Mouse (Mus musculus): ENCODE measurements around the gene Hip1r. TPM values are rescaled to one million over a fixed set of nuclear protein-coding genes. Genes with fewer than 3 reads are reported as not detected.

The Hip1r gene
- total RNA-seq, 4 experiments from 2014 or later = 33.5 to 47.0 (median 44.6) TPM

DNA sequence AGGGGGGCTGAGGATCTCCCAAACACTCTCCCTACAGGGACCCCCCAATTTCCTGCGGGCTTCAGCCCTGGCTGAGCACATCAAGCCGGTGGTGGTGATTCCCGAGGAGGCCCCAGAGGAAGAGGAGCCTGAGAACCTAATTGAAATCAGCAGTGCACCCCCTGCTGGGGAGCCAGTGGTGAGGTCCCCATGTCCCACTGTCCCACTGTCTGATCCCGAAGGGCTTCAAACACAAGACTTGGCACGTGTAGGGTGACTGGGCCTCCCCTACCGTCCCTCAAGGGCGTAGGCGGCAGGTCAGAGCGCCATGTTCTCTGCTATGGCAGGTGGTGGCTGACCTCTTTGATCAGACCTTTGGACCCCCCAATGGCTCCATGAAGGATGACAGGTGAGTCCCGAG lies 22.8 kb downstream of the Hip1r start:
- no peak for DNase-seq (ENCODE audit: low spot score in 2 of 2)

DNA sequence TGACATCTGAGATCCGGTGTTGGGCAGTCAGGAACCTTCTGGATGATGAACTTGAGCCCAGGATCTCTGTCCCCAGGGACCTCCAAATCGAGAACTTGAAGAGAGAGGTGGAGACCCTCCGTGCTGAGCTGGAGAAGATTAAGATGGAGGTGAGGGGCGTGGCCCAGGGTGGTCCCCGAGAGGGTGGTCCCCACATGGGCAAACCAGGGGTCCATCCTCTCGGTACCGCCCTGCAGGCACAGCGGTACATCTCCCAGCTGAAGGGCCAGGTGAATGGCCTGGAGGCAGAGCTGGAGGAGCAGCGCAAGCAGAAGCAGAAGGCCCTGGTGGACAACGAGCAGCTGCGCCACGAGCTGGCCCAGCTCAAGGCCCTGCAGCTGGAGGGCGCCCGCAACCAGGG lies 23.3 kb downstream of the Hip1r start:
- DNase-seq (ENCODE audit: low spot score in 2 of 2) = no peak

DNA sequence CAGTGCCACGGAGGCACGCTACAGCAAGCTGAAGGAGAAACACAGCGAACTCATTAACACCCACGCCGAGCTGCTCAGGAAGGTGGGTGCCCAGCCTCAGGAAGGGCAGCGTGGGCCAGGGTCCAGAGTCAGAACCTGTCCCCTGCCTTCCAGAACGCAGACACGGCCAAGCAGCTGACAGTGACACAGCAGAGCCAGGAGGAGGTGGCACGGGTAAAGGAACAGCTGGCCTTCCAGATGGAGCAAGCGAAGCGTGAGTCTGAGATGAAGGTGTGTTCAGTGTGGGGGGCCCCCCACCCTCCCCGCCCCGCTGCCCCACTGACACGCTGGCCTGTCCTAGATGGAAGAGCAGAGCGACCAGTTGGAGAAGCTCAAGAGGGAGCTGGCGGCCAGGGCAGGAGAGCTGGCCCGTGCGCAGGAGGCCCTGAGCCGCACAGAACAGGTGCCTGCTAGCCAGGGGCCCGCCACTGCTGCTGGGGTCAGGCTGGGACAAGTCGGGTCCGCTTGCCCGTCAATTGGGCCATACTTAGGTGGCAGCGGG lies 23.9 kb downstream of the Hip1r start:
- DNase-seq (ENCODE audit: low spot score in 2 of 2) = no peak

DNA sequence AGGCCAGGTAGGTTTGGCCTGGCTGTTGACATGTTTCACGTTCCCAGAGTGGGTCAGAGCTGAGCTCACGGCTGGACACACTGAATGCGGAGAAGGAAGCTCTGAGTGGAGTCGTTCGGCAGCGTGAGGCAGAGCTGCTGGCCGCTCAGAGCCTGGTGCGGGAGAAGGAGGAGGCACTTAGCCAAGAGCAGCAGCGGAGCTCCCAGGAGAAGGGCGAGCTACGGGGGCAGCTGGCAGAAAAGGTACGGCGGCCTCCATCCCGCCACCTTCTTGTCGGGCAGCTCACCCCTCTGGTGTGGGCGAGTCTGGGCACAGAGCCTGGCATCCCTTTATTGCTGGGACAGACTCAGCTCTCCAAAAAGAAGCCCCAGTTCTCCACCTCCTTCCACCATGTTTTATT lies 24.4 kb downstream of the Hip1r start:
- DNase-seq (ENCODE audit: low spot score in 2 of 2) = no peak

DNA sequence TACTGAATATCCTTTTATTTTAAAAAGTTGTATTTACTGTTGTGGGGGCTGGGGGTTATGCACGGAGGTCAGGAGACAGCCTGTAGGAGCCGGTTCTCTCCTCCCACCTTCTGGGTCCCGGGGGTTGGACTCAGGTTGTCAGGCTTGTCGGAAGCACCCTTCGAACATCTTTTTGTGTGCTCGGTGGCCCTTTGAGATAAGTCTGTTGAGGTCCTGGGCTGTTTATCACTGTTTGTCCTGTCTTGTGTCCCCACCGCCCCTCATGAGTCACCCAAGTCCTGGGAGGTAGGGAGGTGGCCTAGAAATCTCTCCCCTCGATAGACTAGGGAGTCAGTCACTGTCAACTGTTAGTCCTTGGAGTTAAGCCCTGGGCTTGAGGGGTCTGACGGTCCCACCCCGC lies 24.9 kb downstream of the Hip1r start:
- DNase-seq (ENCODE audit: low spot score in 2 of 2) = no peak

DNA sequence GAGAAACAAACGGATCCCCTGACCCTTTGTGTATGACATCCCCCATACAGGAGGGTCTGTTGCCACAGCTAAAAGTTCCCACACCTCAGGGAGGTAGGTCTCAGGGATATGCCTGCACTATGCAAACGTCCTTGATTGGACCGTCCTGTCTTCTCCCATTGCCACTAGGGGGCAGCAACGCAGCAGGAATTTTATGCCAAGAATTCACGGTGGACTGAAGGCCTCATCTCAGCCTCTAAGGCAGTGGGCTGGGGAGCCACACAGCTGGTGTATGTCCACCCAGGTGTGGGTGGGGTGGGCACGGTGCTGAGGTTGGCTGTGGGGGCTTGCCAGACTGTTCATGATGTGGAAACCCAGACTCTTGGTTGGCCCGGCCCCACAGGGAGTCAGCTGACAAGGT lies 27.4 kb downstream of the Hip1r start:
- peak; percentile 84 to 95 for DNase-seq (ENCODE audit: low spot score in 2 of 2)

DNA sequence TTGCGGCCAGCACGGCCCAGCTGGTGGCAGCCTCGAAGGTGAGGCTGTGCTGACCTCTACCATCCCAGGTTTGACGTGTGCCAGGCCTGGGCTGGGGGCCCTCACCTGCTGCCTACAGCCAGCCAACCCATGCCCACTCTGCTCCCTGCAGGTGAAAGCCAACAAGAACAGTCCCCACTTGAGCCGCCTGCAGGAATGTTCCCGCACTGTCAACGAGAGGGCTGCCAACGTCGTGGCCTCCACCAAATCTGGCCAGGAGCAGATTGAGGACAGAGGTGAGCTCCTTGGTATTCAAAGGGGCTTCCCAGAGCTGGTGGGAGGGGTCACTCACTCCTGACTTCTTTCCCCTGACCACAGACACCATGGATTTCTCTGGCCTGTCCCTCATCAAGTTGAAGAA lies 27.8 kb downstream of the Hip1r start:
- no peak for DNase-seq (ENCODE audit: low spot score in 2 of 2)

DNA sequence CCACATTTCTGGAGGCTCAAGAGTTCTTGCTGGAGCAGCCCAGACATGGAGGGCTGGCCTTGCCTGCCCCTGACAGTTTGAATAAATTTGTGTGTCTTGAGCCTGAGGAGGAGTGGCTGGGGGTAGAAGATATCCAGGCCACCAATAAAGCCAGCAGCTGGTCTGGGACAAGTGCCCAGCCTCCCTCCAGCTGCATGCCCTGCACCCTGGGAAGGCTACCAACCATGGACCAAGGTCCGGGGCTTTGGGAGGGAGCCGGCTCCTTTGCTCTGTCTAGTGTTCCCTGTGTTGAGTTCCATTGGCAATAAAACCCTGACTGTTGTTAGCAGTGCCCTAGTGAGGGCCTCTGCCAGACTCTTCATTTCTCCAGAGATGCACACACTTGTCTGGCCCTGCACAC lies 29.4 kb downstream of the Hip1r start:
- DNase-seq (ENCODE audit: low spot score in 2 of 2) = peak; percentile 62 to 67

DNA sequence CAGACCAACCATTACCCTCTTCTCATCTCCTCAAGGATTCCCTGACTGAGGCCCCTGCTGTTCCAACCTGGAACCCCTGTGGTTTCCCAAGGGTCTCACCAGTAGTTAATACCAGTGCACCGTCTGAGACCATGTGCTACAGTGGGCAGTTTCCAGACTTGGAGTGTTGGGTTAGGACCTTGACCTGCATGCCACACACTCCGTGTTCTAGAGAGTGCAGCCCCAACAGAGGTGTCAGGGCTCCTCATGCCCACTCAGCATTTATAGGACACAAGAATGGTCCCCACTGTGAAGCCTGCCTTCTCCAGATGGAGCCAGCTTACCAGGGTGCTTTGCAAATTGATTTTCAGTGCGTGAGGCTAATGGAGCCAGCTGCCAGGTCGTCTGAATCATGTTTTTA lies 29.9 kb downstream of the Hip1r start:
- no peak for DNase-seq (ENCODE audit: low spot score in 2 of 2)

DNA sequence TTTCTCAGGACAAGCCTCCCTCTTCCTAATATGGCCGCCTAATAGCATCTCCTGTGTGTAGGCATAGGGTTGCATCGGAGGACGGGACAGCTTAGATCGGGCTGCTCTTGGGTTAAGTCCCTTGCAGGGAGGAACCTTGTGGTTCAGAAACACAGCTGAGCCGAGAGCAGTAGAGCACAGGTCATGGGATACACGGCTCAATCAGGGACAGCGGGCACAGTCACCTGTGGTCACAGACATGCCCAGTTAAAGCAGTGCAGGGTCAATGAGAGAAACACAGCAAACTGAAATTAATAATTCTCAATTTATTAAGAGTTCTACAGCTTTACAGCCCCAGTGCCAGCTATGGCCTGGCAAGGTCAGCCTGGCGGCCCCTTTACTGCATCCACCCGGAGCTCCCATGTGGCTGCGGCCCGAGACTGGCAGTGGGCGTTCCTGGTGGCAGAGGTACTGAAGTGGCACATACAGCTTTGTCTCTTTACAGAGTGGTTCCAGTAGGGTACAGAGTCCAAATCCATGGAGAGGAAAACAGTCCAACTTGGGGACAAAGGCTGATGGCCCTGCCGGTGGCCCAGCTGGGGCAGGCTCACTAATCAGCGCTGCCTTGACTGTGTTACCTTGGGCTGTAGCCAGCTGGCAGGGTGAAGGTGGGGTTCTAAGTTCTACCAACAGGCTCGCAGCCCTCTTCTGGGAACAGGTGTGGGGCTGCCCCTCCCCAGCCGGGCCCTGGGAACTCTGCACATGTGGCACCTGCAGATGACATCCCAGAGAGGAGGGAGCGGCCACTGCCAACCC lies 31.1 kb downstream of the Hip1r start:
- DNase-seq (ENCODE audit: low spot score in 2 of 2) = no peak

DNA sequence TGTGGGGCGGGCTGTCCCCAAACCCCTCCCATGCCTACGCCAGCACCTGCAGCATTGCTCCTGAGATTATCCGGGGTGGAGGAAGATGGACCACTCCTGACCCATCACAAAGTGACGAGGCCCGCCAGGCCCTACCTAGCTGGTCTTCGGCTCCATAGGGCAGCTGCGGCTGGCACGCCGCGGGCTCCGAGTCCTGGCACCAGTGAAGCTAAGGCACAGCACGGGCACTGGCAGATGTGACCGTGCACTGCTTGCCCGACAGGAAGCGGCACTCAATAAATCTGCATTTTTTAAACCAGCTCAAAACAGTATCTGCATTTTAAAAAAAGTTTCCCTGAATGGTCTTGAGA lies 31.7 kb downstream of the Hip1r start:
- DNase-seq (ENCODE audit: low spot score in 2 of 2) = no peak

DNA sequence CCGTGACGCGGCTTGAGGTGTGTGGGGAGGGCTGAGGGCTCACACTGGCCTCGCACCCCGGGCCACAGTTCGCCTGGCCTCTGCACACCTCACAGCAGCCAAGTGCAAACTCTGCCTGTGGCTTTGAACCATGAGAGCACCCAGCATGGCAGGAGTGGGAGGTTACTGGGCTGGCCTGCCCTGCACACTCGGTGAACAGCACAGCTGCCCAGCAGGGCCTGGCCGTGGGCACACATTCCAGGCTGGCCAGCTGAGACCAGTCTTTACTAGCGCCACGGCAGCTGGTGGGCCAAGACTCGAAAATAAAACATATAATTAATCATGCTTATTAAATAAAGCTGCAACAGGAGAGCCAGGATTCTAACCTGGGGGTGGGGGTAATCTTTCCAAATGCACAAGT lies 32.2 kb downstream of the Hip1r start:
- no peak for DNase-seq (ENCODE audit: low spot score in 2 of 2)

DNA sequence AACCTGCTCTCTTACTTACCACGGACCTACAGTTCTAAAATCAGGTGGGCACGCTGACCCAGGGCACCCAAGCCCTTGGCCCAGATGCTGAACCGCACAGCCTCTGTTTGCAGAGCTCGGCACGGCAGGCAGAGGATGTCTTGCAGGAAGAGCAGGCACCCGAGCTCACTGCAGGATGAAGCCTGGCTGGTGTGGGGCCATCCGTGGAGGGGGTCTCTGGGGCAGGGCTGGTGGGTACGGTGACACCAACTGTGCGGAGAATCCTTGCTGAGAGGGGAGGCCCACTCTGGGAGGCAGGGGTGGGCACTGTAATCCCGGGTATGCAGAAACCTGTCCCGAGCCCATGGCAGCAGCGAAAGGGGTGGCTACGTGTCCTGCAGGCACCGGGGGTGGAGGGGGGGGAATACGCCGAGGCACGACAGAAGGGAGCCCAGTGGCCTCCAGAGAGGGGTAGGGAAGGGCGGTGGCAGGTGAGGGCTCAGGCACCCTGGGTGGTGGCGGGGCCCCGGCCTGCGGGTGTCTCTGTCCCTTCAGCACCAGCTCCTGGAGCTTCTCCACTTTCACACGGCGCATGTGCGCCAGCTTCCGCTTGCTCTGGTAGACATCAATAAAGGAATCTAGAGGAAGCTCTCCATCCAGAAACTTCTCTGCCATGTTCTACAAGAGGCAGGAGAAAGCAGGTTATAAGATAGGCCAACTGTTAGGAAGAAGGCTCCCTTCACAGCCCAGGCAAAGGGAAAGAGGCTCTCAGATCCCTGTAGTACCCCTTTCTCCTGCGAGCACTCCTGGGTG lies 32.9 kb downstream of the Hip1r start:
- no peak for DNase-seq (ENCODE audit: low spot score in 2 of 2)

DNA sequence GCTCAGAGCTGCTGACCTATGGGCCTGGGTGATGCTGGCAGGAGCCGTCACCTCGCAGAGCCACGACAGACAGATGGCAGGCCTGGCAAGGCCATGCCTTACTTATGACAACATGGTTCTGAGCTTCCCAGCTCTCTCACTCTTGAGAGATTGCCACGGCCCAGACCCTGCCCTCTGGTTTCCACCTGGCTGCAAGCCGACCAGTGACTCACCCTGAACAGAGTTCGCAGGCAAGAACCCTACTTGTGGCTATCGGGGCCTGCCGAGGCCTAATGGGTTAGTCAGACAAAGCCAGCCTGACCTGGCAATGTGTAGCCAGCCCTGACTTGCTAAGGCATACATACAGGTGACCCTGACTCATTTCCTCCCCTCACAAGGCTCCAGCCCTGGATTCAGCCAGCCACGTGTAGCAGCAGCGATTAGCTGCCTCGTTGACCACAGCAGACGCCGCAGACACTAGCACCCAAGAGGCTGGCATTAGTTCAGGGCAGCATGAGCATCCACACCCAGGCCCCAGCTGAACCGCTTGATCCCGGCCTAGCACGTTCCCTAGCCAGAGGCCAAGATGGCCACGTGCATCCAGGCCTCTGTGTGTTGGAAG lies 33.6 kb downstream of the Hip1r start:
- DNase-seq (ENCODE audit: low spot score in 2 of 2) = no peak

DNA sequence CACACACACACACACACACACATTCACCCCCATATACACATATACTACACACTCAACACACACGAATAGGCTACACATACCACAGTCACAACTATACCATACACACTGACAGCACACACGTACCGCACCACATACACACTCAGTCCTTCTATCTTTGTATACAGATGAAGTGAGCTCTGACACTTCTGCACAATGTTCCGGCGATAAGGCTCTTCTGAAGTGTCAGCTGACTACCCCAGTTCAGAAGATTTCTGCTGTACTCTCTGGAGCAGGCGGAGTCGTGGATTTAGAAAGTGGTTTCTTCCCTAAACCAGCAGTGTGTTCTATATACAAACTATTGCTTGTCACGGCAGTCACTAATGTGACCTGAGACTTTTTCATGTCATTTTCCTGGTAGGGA lies 36.6 kb downstream of the Hip1r start:
- DNase-seq (ENCODE audit: low spot score in 2 of 2) = no peak

DNA sequence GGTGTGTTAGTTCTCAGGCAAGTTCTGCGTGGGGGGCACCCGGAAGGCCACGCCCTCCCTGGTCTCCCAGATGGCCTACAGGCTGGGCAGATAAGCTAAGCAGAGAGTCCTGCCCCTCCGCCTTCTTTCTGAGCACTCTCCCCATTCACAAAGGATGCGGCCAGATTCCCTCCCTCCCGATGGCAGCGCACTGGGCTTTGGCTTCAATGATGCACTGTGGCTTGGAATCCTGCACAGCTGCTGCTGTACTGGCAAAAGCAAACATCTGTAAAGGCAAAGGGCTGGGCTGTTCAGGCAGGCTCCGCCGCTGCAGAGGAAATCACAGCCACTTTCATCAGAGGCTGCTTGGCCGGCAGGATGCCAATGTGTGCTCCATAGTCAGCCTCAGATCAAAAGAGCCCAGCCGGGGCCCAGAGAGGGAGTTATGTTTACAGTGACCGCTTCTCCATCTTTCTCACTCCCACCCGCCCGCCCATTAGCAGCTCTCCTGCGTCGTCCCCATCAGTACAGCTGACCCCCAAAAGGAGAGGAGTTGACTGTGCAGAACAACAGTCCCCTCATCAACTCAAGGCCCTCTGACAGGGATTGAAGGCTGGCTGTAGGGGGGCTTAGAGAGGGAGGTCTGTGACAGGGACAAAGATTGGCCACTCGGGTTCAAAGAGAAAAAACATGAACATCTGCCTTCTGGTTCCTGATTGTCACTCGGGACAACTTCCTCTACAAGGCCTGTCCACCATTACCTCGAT lies 37.7 kb downstream of the Hip1r start:
- DNase-seq (ENCODE audit: low spot score in 2 of 2) = no peak

DNA sequence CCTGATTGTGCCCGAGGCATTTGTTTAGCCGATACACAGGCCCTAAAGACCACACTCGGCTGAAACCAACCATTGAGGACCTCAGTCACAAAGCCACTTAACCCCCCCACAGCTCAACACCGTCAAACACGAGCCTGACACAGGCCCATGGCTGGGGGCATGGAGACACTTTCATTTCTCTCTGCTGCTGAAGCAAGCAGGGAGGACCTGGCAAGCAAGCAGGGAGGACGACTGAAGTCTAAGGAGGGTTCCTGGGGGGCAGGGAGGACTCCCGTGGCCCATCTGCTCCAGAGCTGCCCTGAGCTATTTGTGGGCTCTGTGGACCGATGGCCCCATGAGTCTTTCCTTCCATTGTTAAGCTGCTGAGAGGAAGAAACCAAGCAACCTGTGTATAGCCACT lies 38.5 kb downstream of the Hip1r start:
- DNase-seq (ENCODE audit: low spot score in 2 of 2) = no peak

DNA sequence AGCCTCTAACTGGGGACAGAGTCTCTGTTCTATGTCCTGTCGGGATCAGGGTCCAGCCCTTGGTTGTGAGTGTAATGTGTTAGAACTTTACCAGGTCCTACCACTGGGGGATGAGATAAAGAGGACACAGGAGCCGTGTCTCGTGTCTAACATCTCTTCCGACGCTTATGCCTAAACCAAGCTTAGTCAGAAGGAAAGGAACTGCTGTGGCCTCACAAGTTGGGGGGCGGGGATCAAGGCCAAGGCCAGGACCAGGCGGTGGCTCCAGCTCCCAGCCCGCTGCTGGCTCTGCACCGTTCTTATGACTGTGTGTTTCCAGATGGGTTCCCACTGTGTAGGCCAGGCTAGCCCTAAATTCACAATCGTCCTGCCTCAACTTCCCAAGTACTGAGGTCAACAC lies 39.5 kb downstream of the Hip1r start:
- DNase-seq (ENCODE audit: low spot score in 2 of 2) = no peak

DNA sequence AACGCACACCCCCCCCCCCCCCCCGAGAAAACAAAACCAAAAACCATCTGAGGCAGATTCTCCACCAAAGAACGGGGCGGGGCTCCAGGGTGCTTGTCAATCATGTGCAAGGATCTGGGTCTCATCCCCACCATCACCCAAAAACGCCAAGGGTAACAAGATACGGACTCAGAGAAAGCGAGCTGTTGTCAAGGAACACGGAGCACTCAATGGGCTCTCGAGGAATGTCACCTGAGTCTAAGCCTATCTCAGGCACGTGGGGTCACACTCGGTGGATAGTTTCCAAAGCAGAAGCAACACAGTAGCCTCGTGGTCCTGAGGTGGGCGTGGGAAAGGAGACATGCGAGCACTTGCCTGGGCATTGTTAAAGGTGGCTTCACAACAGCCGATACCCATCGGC lies 40.3 kb downstream of the Hip1r start:
- DNase-seq (ENCODE audit: low spot score in 2 of 2) = no peak

DNA sequence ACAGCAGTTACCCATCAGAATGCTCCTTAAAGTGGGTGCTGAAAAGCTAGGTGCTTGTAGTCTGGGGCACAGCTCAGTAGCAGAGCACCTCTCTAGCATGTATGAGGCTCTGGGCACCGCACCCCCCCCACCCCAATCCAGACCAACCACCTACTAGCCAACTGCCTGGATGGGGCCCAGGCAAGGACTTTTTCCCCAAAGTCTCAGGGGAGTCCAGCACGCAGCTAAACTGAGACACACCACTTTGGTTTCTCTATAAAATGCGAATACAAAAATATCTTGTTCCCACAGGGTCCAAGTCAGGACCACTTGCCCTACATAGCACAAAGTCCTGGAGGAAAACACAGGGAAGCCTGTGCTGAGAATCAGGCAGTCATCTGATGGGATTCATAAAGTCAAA lies 40.8 kb downstream of the Hip1r start:
- DNase-seq (ENCODE audit: low spot score in 2 of 2) = no peak

DNA sequence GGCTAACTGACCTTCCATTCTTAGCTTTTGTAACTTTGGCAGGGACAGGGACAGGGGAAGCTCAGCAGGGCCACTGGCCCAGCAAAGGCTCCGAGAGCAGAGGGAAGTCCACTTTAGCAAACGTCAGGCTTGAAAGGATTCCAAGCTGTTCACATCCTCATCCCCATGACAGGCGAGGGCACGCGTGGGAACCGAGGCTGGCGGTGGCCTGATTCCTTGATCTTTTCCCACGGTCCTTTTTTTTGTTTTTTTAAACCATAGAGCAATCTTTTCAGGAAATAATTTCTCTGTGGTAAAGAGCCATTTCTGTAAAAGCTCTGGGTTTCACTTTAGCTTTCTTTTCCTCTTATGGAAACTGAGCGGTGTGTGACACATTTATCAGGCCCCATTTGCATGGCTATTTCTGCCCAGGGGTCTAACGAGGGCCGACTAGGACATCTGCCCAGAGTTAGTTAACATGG lies 41.4 kb downstream of the Hip1r start:
- no peak for DNase-seq (ENCODE audit: low spot score in 2 of 2)

DNA sequence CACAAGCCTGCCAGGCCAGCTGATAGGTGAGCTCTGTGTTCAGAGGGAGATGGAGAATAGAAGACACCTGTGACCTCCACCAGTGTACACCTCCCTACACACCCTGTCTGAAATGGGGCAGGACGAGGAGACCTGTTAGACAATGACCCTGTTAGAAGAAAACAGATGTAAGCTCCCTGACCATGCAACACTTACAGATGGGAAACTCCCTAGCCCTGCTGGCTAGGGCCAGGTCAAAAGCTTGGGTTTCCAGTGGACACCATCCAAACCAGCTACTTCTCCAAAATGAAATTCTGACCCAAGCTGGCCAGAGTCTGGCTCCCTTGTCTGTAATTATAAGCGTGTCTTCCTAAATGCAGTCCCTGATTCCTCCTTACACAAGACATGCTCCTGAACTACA lies 42.3 kb downstream of the Hip1r start:
- DNase-seq (ENCODE audit: low spot score in 2 of 2) = no peak

Measured in layer of hippocampus, adult 8-10 months (tissue).